8 mouse cellular contexts compared by ENCODE assay signal in the genomic region with DNA sequence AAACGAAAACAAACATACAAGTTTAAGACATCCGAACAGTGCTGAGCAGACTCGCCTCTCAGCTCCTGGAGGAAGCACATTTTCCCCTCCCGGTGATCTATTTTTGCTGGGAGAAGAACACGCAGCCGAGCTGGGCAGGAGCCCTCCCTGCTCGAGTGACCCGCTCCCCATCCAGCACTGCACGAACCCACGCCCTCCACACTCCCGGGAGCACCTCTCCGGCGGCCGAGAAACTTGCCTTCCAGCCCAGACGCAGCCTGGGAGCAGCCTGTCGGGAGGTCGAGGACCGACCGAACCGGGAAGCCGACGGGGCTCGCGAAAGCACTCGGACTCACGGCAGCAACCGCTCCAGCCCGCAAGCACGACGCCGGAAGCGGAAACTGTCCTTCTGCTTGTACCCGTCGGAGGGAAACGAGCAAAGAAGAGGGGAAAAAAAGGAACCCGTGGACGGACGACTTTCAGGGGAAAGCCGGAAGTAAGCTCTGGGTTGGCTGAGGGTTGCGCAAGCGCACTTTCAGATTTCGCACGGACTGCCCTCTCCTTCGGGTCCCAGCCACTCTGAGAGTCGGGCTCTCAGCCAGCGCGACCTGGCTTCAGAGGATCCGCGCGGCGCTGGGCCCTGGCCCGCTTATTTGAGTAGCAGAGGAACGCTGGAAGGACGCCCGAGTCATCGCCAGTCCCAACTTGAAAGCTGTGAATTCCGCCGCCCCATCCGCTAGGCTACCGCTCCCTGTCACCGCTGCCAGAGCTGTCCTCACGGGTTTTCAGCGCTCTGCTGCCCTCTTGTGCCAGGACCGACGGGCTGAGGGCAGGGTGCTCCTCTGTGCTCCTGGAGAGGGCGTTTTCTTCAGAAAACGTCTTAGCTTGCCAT. TPM values are rescaled to one million over a fixed set of nuclear protein-coding genes. Genes with fewer than 3 reads are reported as not detected.
A peak's percentile ranks its signal among the peaks of the same experiment; 100 is the strongest.
DNase-seq lines count a peak whose midpoint lies in the region; ATAC-seq and TF ChIP-seq lines count a peak whose summit lies in the region.

A gene (minus strand): TSS at position 425 of the 871 bp plus-strand sequence.

- H3K4me1 ChIP-seq in hindbrain, postnatal 0 days (ENCODE audit: insufficient read depth, low read length), result peaks cover 4% of the 10 kb centered on the region; the same call in 1 of the 2 replicates

- H3K36me3 ChIP-seq in hindbrain, postnatal 0 days (ENCODE audit: insufficient read depth, low read length), result peaks cover 14% of the 10 kb centered on the region; the same call in 1 of the 2 replicates

- no peaks in the 10 kb centered on the region for H3K27me3 ChIP-seq in hindbrain, postnatal 0 days (ENCODE audit: insufficient read depth, low read length)

- TF ChIP-seq CTCF in gastrocnemius, adult 2 months (IDR thresholded peaks at IDR 0.05), result peak; percentile 97; the same call in 1 of the 2 replicates
- peak; percentile 97 for TF ChIP-seq CTCF in hindbrain, postnatal 0 days (IDR thresholded peaks at IDR 0.05; ENCODE audit: low read depth)
- peak; percentile 86 for TF ChIP-seq CTCF in left cerebral cortex, adult 2 months (IDR thresholded peaks at IDR 0.05)

- peak within 1 kb of the TSS; percentile 77 for H3K4me3 ChIP-seq in gastrocnemius, adult 2 months
- H3K4me3 ChIP-seq in hindbrain, postnatal 0 days (ENCODE audit: low read length), result peak within 1 kb of the TSS; percentile 82
- peak within 1 kb of the TSS; percentile 87 for H3K4me3 ChIP-seq in left cerebral cortex, adult 2 months

- H3K4me2 ChIP-seq in hindbrain, postnatal 0 days (ENCODE audit: low read depth, low read length), result peak within 1 kb of the TSS; percentile 69

- no peaks in the 10 kb centered on the region for H3K9me3 ChIP-seq in hindbrain, postnatal 0 days (ENCODE audit: low read length)

- intact Hi-C loops in gastrocnemius, adult 2 months (cut with DNase I), result loop anchor here (5.0 kb wide), 1 partner anchor 282 kb away; a partner anchor contains a TSS
- intact Hi-C loops in left cerebral cortex, adult 2 months (cut with DNase I), result loop anchor here (1.0 to 10.0 kb wide), 2 partner anchors 36 to 126 kb away; a partner anchor contains a TSS

- H3K27ac ChIP-seq in gastrocnemius, adult 2 months, result peak within 1 kb of the TSS; percentile 94
- peak within 1 kb of the TSS; percentile 93 for H3K27ac ChIP-seq in hindbrain, postnatal 0 days
- H3K27ac ChIP-seq in left cerebral cortex, adult 2 months, result peak within 1 kb of the TSS; percentile 93

- under 1% methylated on average over 67 of the region's 67 CpGs for WGBS in hindbrain, postnatal 0 days

- ATAC-seq in common myeloid progenitor, adult 5-6 weeks (replicated peaks; ENCODE audit: low read depth, poor library complexity, severe bottlenecking), result peak; percentile 97
- ATAC-seq in hindbrain, postnatal 0 days, result peak; percentile 99
- peak; percentile 94 for ATAC-seq in megakaryocyte, adult 5-6 weeks (ENCODE audit: poor library complexity, severe bottlenecking)

- peak; percentile 98 for DNase-seq in ZHBTc4 (ENCODE audit: low read depth, low spot score)
- peak; percentile 96 for DNase-seq in gastrocnemius, adult 2 months
- peak; percentile 98 for DNase-seq in hindbrain, postnatal 0 days (ENCODE audit: low spot score)
- peak; percentile 92 to 93 for DNase-seq in left cerebral cortex, adult 2 months (ENCODE audit: extremely low spot score in 1 of 2, low spot score in 2 of 2)
- peak; percentile 96 for DNase-seq in right cerebral cortex, adult 2 months (ENCODE audit: low spot score in 2 of 2)
- DNase-seq in urinary bladder, postnatal 14 days (ENCODE audit: low spot score), result peak; percentile 95

- H3K9ac ChIP-seq in hindbrain, postnatal 0 days (replicated peaks; ENCODE audit: low read length), result peak within 1 kb of the TSS; percentile 89

RNA-seq across cellular contexts. Expression of the gene that starts here (rescaled TPM):
- 111 and 114 TPM in 2 replicates for total RNA-seq in common myeloid progenitor, adult 5-6 weeks (2017)
- 10 to 100 TPM; 26.3 to 27.0 TPM for total RNA-seq in gastrocnemius, adult 2 months (2021)
- total RNA-seq in hindbrain, postnatal 0 days (2014; rRNA removed), result 11.4 and 16.8 TPM in 2 replicates
- 12.6 and 13.7 TPM in 2 replicates for polyA plus RNA-seq in hindbrain, postnatal 0 days (2015; fragmentation: Nextera tagmentation; extraction: Ambion mirVana)
- 10 to 100 TPM; 28.7 to 31.2 TPM for total RNA-seq in left cerebral cortex, adult 2 months (2021)
- 20.4 and 23.3 TPM in 2 replicates for total RNA-seq in megakaryocyte, adult 5-6 weeks (2015)
- total RNA-seq in megakaryocyte, adult 5-6 weeks (2017), result 53.9 and 57.7 TPM in 2 replicates

Comparison
In these comparisons a context has a peak if more than half of its experiments do, and no peak if none do; other contexts are left out.
1. Peak in every context shown above with its lines: DNase-seq, ATAC-seq, H3K4me3 ChIP-seq and H3K27ac ChIP-seq.